Mouse (Mus musculus) kidney, embryonic 16.5 days (tissue): ENCODE data around the gene Pmm2. TPM values are rescaled to one million over a fixed set of nuclear protein-coding genes. Genes with fewer than 3 reads are reported as not detected.

Experiments
- ATAC-seq: fragments of 200-750 bp; cut with Nextera tagmentation; 2 replicates; pipeline ENCODE4 v1.8.0; 2017; ENCODE audit warnings: moderate TSS enrichment; ENCODE audit not compliant: low FRiP score, low TSS enrichment
- H3K27ac ChIP-seq: fragments of 300-500 bp; sonication (generic); 2 replicates; pipeline ENCODE4 v1.5.1; 2014; ENCODE audit warnings: low read length
- H3K27me3 ChIP-seq: fragments of 300-500 bp; sonication (generic); 2 replicates; pipeline ENCODE4 v1.6.1; 2014; ENCODE audit warnings: low read length, control low read depth, mixed read lengths; ENCODE audit not compliant: insufficient read depth
- H3K36me3 ChIP-seq: fragments of 300-500 bp; sonication (generic); 2 replicates; pipeline ENCODE4 v1.6.1; 2014; ENCODE audit warnings: low read length, control low read depth, mixed read lengths; ENCODE audit not compliant: insufficient read depth
- H3K4me1 ChIP-seq: fragments of 300-500 bp; sonication (generic); 2 replicates; pipeline ENCODE4 v1.6.1; 2014; ENCODE audit warnings: low read length, control low read depth, mixed read lengths; ENCODE audit not compliant: insufficient read depth
- H3K4me2 ChIP-seq: fragments of 300-500 bp; sonication (generic); replicated peaks from 2 replicates; pipeline ENCODE4 v1.6.1; 2014; ENCODE audit warnings: low read depth, low read length
- H3K4me3 ChIP-seq: fragments of 300-500 bp; sonication (generic); 2 replicates; pipeline ENCODE4 v1.5.1; 2014; ENCODE audit warnings: mild to moderate bottlenecking, low read length
- H3K9ac ChIP-seq: fragments of 300-500 bp; sonication (generic); replicated peaks from 2 replicates; pipeline ENCODE4 v1.6.1; 2014; ENCODE audit warnings: low read length
- H3K9me3 ChIP-seq: fragments of 300-500 bp; sonication (generic); 2 replicates; pipeline ENCODE4 v1.6.1; 2016; ENCODE audit warnings: low read length, control low read depth
- WGBS: fragments of 180-500 bp; shearing (Covaris S2); extraction: QIAGEN DNeasy Blood & Tissue Kit; methylation state at CpG from one replicate; pipeline ENCODE4 v1.1.7; 2014; 5-methylcytosine and 5-hydroxymethylcytosine counted together
- polyA plus RNA-seq: library from polyadenylated mRNA; unstranded; fragments of >200 nt; fragmentation: Nextera tagmentation; extraction: Ambion mirVana; gene quantifications from 2 replicates; pipeline ENCODE4 v1.2.1, GENCODE M21; 2015

Pmm2 gene
- polyA plus RNA-seq, 1 experiment from 2014 or later, result 61.2 TPM

- Histone ChIP-seq H3K36me3 (peaks cover 62% of the 10 kb centered on the region), H3K9me3 (no peaks in the 10 kb centered on the region), H3K4me2 (no peak overlapping the region), H3K27ac (no peak overlapping the region), H3K4me1 (no peaks in the 10 kb centered on the region), H3K27me3 (no peaks in the 10 kb centered on the region), H3K4me3 (no peak overlapping the region), H3K9ac (no peak overlapping the region)
- 94% methylated on average over 3 of the region's 3 CpGs for WGBS
- no peak for ATAC-seq
Measured at GRCm38 (mm10) chr16:8650007-8650406, 12.5 kb downstream of the Pmm2 start.

- ATAC-seq, result no peak
- Histone ChIP-seq H3K27ac (no peak overlapping the region), H3K9me3 (no peaks in the 10 kb centered on the region), H3K4me3 (no peak overlapping the region), H3K4me2 (no peak overlapping the region), H3K4me1 (no peaks in the 10 kb centered on the region), H3K36me3 (peaks cover 53% of the 10 kb centered on the region), H3K9ac (no peak overlapping the region), H3K27me3 (no peaks in the 10 kb centered on the region)
- WGBS, result 83% methylated on average over 6 of the region's 6 CpGs
Measured at GRCm38 (mm10) chr16:8655108-8655507, 17.6 kb downstream of the Pmm2 start.

- Histone ChIP-seq H3K4me1 (no peaks in the 10 kb centered on the region), H3K27ac (no peak overlapping the region), H3K36me3 (peaks cover 57% of the 10 kb centered on the region), H3K4me3 (no peak overlapping the region), H3K27me3 (no peaks in the 10 kb centered on the region), H3K9ac (no peak overlapping the region), H3K9me3 (no peaks in the 10 kb centered on the region), H3K4me2 (no peak overlapping the region)
- ATAC-seq, result no peak; the same call in 1 of the 2 replicates
- 81% methylated on average over 9 of the region's 9 CpGs for WGBS
Measured at GRCm38 (mm10) chr16:8655599-8655998, 18.1 kb downstream of the Pmm2 start.

GRCm38 (mm10) chr16:8656256-8656655, 18.8 kb downstream of the Pmm2 start:
- no peak for ATAC-seq
- Histone ChIP-seq H3K36me3 (peaks cover 51% of the 10 kb centered on the region), H3K4me3 (no peak overlapping the region), H3K4me2 (no peak overlapping the region), H3K27me3 (no peaks in the 10 kb centered on the region), H3K9ac (no peak overlapping the region), H3K4me1 (no peaks in the 10 kb centered on the region), H3K9me3 (no peaks in the 10 kb centered on the region), H3K27ac (no peak overlapping the region)
- 81% methylated on average over 2 of the region's 2 CpGs for WGBS

DNA sequence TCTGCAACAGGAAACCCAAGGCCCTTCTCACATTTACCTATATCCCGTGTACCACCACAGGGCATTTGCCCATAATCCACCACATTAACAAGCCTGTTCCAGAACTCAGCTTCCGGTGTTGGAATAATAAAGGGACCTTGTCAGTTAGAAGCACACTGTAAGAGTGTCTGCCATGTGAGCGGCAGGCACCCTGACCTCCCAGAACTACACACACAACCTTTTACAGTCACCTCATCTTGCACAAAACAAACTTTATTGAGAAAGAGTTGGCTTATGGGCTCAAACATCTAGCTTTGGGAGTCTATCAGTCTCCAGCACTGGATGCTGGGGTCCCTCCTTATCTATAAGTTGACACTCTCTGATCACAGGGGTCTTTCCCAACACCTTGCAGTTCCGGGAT, 20.9 kb downstream of the Pmm2 start:
- peaks cover 42% of the 10 kb centered on the region for H3K36me3 ChIP-seq
- no peak overlapping the region for H3K4me3 ChIP-seq

DNA sequence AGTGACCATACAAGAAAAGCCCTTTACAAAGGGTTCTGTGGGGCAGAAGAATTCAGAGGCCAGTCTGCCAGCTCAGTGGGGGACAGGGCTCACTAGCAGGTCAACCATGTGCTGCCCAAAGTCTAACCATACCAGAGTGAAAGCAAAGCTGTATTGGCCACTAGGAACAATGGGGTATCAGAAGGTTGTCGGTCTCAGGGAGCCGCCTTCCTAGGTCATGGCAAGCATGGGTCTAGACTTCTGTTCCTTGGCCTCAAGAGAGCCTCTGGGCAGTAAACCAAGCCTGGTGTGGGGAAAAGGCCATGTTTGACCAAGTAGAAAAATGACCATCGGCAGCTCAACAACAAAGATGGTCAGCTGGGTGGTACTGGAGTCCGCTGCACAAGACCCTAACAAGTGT, 21.3 kb downstream of the Pmm2 start:
- Histone ChIP-seq H3K4me1 (no peaks in the 10 kb centered on the region), H3K27ac (no peak overlapping the region), H3K4me3 (no peak overlapping the region), H3K36me3 (peaks cover 42% of the 10 kb centered on the region), H3K9me3 (no peaks in the 10 kb centered on the region), H3K9ac (no peak overlapping the region), H3K4me2 (no peak overlapping the region), H3K27me3 (no peaks in the 10 kb centered on the region)
- WGBS, result 93% methylated on average over 4 of the region's 4 CpGs
- no peak for ATAC-seq

More for the DNA sequence above, 20.9 kb downstream of the Pmm2 start:
- H3K9ac ChIP-seq, result no peak overlapping the region
- no peaks in the 10 kb centered on the region for H3K27me3 ChIP-seq
- H3K27ac ChIP-seq, result no peak overlapping the region
- no peak for ATAC-seq
- no peak overlapping the region for H3K4me2 ChIP-seq
- 91% methylated on average over 4 of the region's 4 CpGs for WGBS
- no peaks in the 10 kb centered on the region for H3K4me1 ChIP-seq
- H3K9me3 ChIP-seq, result no peaks in the 10 kb centered on the region

DNA sequence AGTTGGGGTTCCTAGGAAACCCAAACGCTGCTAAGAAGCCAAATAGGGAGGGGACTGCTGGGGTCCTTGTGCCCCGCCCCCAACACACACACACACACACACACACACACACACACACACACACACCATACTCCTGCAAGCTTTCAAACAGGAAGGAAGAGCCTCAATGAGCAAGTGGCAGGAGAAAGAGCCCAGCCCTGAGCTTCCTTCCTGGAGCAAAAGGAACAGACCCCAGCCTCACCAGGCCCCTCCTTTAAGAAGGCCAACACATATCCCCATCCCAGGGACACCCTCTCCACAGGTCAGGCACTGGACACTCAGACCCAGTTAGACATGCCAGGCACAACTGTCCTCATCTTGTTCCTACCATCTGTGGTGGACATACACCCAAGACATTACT, 25.5 kb downstream of the Pmm2 start:
- no peaks in the 10 kb centered on the region for H3K27me3 ChIP-seq
- no peak for ATAC-seq
- H3K4me3 ChIP-seq, result no peak overlapping the region
- no peaks in the 10 kb centered on the region for H3K9me3 ChIP-seq
- WGBS, result 69% methylated on average over 2 of the region's 2 CpGs
- peaks cover 16% of the 10 kb centered on the region for H3K4me1 ChIP-seq
- 0 out of 2 replicates have a peak overlapping the region, but pooled peaks have one; percentile 33 for H3K27ac ChIP-seq
- H3K4me2 ChIP-seq, result no peak overlapping the region
- H3K9ac ChIP-seq, result no peak overlapping the region
- peaks cover 20% of the 10 kb centered on the region; the same call in 1 of the 2 replicates for H3K36me3 ChIP-seq

DNA sequence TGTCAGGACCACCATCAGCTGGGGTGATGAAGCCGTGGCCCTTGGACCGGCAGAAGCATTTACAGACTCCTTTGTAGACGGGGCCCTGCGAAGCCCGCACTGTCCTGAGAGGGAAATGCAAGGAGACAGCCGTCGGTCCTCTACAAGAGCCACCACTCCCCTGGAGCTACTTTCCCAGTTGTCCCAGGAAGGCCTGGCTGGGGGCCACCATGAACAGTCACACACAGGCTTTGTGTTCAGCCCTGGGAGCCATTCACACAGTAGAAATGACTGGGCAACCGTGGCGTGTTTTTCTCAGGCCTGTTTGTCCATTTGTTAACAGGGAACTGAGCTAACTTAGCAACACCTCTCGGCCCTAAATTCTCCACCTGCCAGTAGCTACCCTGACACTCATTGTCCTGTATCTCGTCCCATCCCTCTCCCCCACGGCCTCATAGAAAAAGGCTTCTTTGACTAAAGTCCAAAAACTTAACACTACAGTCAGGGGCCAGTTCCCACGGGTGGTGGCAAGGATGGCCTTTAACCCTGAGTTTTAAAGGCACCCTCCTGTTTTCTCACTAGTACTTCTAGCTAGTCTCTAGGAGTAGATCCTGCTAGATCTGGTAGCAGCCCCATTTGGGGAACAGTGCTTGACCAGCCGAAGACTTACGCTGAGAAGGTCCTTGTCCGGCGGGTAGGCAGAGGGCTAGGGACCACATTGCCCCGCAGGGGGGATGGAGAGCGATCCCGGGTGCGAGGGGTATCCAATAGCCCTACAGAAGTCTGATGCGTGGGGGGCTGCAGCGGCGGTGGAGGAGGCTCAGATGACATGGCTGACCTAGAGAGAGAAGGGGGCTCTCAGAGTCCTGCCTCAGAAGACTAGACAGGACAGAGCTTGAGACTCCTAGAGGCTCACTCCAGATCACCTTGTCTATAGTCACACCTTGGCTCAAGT, 26.4 kb downstream of the Pmm2 start:
- peaks cover 16% of the 10 kb centered on the region for H3K4me1 ChIP-seq
- H3K4me2 ChIP-seq, result no peak overlapping the region
- no peaks in the 10 kb centered on the region for H3K27me3 ChIP-seq
- no peak for ATAC-seq
- H3K27ac ChIP-seq, result 0 out of 2 replicates have a peak overlapping the region, but pooled peaks have one; percentile 33
- no peak overlapping the region for H3K4me3 ChIP-seq
- H3K9me3 ChIP-seq, result no peaks in the 10 kb centered on the region
- H3K9ac ChIP-seq, result peak overlapping the region; percentile 13; the same call in 1 of the 2 replicates
- H3K36me3 ChIP-seq, result peaks cover 19% of the 10 kb centered on the region; the same call in 1 of the 2 replicates
- WGBS, result 70% methylated on average over 24 of the region's 24 CpGs

GRCm38 (mm10) chr16:8665367-8665766, 27.9 kb downstream of the Pmm2 start:
- H3K4me1 ChIP-seq, result peaks cover 29% of the 10 kb centered on the region
- no peak overlapping the region for H3K4me2 ChIP-seq
- no peak for ATAC-seq
- WGBS, result 83% methylated on average over 5 of the region's 5 CpGs
- H3K9ac ChIP-seq, result no peak overlapping the region
- no peaks in the 10 kb centered on the region for H3K27me3 ChIP-seq
- H3K4me3 ChIP-seq, result no peak overlapping the region
- H3K36me3 ChIP-seq, result peaks cover 8% of the 10 kb centered on the region; the same call in 1 of the 2 replicates
- no peak overlapping the region for H3K27ac ChIP-seq
- H3K9me3 ChIP-seq, result no peaks in the 10 kb centered on the region

- H3K27me3 ChIP-seq, result no peaks in the 10 kb centered on the region
- H3K4me1 ChIP-seq, result peaks cover 38% of the 10 kb centered on the region
- 55% methylated on average over 2 of the region's 2 CpGs for WGBS
- H3K9me3 ChIP-seq, result no peaks in the 10 kb centered on the region
- H3K36me3 ChIP-seq, result 0 out of 2 replicates have a peak, but pooled peaks cover 4% of the 10 kb centered on the region
- no peak overlapping the region for H3K4me2 ChIP-seq
- ATAC-seq, result no peak
- no peak overlapping the region for H3K4me3 ChIP-seq
- H3K9ac ChIP-seq, result no peak overlapping the region
- no peak overlapping the region for H3K27ac ChIP-seq
Measured at GRCm38 (mm10) chr16:8666452-8666851, 29.0 kb downstream of the Pmm2 start.
